ENCODE assay signal across 8 mouse cellular contexts in genomic region chr19:44988831-44989566, GRCm38 (mm10). TPM values are rescaled to one million over a fixed set of nuclear protein-coding genes. Genes with fewer than 3 reads are reported as not detected.
A peak's percentile ranks its signal among the peaks of the same experiment; 100 is the strongest.
DNase-seq lines count a peak whose midpoint lies in the region; ATAC-seq and TF ChIP-seq lines count a peak whose summit lies in the region.

Sema4g (plus strand) TSS chr19:44989101.

- H3K79me2 ChIP-seq in liver, adult 2 months (ENCODE audit: control insufficient read depth, insufficient read depth, low read length), result peaks cover 3% of the 10 kb centered on the region; the same call in 1 of the 2 replicates

- H3K27me3 ChIP-seq in lung, embryonic 14.5 days (ENCODE audit: insufficient read depth, low read length), result no peaks in the 10 kb centered on the region
- H3K27me3 ChIP-seq in forebrain, embryonic 15.5 days, result no peaks in the 10 kb centered on the region
- H3K27me3 ChIP-seq in kidney, adult 2 months (replicated peaks; ENCODE audit: control insufficient read depth, insufficient read depth, low read length), result no peaks in the 10 kb centered on the region
- H3K27me3 ChIP-seq in liver, adult 2 months (ENCODE audit: control insufficient read depth, insufficient read depth, low read length), result no peaks in the 10 kb centered on the region
- 0 out of 2 replicates have a peak, but pooled peaks cover 2% of the 10 kb centered on the region for H3K27me3 ChIP-seq in neural tube, embryonic 15.5 days (replicated peaks)

- peaks cover 10% of the 10 kb centered on the region for H3K4me1 ChIP-seq in lung, embryonic 14.5 days (ENCODE audit: insufficient read depth)
- peaks cover 42% of the 10 kb centered on the region for H3K4me1 ChIP-seq in forebrain, embryonic 15.5 days
- H3K4me1 ChIP-seq in kidney, adult 2 months (ENCODE audit: control insufficient read depth, insufficient read depth, low read length), result peaks cover 23% of the 10 kb centered on the region
- H3K4me1 ChIP-seq in liver, adult 2 months (ENCODE audit: control insufficient read depth, insufficient read depth, low read length), result peaks cover 40% of the 10 kb centered on the region
- H3K4me1 ChIP-seq in neural tube, embryonic 15.5 days, result peaks cover 41% of the 10 kb centered on the region

- ATAC-seq in lung, embryonic 14.5 days (ENCODE audit: insufficient read depth), result peak; percentile 78
- peak; percentile 79 for ATAC-seq in forebrain, embryonic 15.5 days (replicated peaks)
- peak; percentile 86 for ATAC-seq in neural tube, embryonic 15.5 days (ENCODE audit: low FRiP score)

- peak within 1 kb of the TSS; percentile 64 for H3K4me3 ChIP-seq in lung, embryonic 14.5 days (ENCODE audit: low read depth, low read length)
- H3K4me3 ChIP-seq in forebrain, embryonic 15.5 days, result peak within 1 kb of the TSS; percentile 85
- H3K4me3 ChIP-seq in kidney, adult 2 months (ENCODE audit: insufficient read depth, low read depth, low read length), result peak within 1 kb of the TSS; percentile 49
- H3K4me3 ChIP-seq in liver, adult 2 months (ENCODE audit: insufficient read depth, low read depth, low read length), result peak within 1 kb of the TSS; percentile 82
- H3K4me3 ChIP-seq in neural tube, embryonic 15.5 days (replicated peaks), result peak within 1 kb of the TSS; percentile 87

- peak; percentile 69 for DNase-seq in lung, embryonic 14.5 days
- no peak for DNase-seq in lung, postnatal 14 days
- peak; percentile 38 for DNase-seq in brain, adult 2 months (ENCODE audit: low read depth, low spot score)
- DNase-seq in kidney, adult 2 months, result peak; percentile 39
- DNase-seq in liver, adult 2 months (ENCODE audit: extremely low read depth, low read depth, low spot score), result peak; percentile 90
- no peak for DNase-seq in c-Kit-positive CD71-positive TER-119-positive erythroid progenitor cells, embryonic 14.5 days (ENCODE audit: low spot score)

- no peaks in the 10 kb centered on the region for H3K36me3 ChIP-seq in lung, embryonic 14.5 days (ENCODE audit: insufficient read depth)
- H3K36me3 ChIP-seq in forebrain, embryonic 15.5 days, result peaks cover 5% of the 10 kb centered on the region; the same call in 1 of the 2 replicates
- no peaks in the 10 kb centered on the region for H3K36me3 ChIP-seq in kidney, adult 2 months (ENCODE audit: control insufficient read depth, insufficient read depth, low read length)
- peaks cover 5% of the 10 kb centered on the region for H3K36me3 ChIP-seq in liver, adult 2 months (ENCODE audit: control insufficient read depth, insufficient read depth, low read length)
- peaks cover 16% of the 10 kb centered on the region for H3K36me3 ChIP-seq in neural tube, embryonic 15.5 days

- H3K9ac ChIP-seq in lung, embryonic 14.5 days, result peak within 1 kb of the TSS; percentile 70
- H3K9ac ChIP-seq in forebrain, embryonic 15.5 days (replicated peaks), result peak within 1 kb of the TSS; percentile 93
- H3K9ac ChIP-seq in liver, adult 2 months (ENCODE audit: low read depth, low read length), result peak within 1 kb of the TSS; percentile 87
- H3K9ac ChIP-seq in neural tube, embryonic 15.5 days (replicated peaks), result peak within 1 kb of the TSS; percentile 84

- TF ChIP-seq POLR2A in kidney, adult 2 months (IDR thresholded peaks at IDR 0.05; ENCODE audit: low read depth, low read length), result no peak
- peak; percentile 60 for TF ChIP-seq POLR2A in liver, adult 2 months (IDR thresholded peaks at IDR 0.05; ENCODE audit: extremely low read depth, insufficient read depth, low read length)

- H3K27ac ChIP-seq in lung, embryonic 14.5 days (ENCODE audit: low read depth), result no peak within 1 kb of the TSS
- H3K27ac ChIP-seq in forebrain, embryonic 15.5 days (replicated peaks), result peak within 1 kb of the TSS; percentile 67
- H3K27ac ChIP-seq in kidney, adult 2 months (ENCODE audit: insufficient read depth, low read depth, low read length), result peak within 1 kb of the TSS; percentile 21; the same call in 1 of the 2 replicates
- H3K27ac ChIP-seq in liver, adult 2 months (replicated peaks; ENCODE audit: insufficient read depth, low read depth, low read length), result peak within 1 kb of the TSS; percentile 99
- peak within 1 kb of the TSS; percentile 78 for H3K27ac ChIP-seq in neural tube, embryonic 15.5 days (replicated peaks)

- peak within 1 kb of the TSS; percentile 100 for H3K4me2 ChIP-seq in lung, embryonic 14.5 days
- peak within 1 kb of the TSS; percentile 86 for H3K4me2 ChIP-seq in forebrain, embryonic 15.5 days (replicated peaks)
- H3K4me2 ChIP-seq in neural tube, embryonic 15.5 days, result peak within 1 kb of the TSS; percentile 85

- H3K9me3 ChIP-seq in lung, embryonic 14.5 days (ENCODE audit: low read depth, low read length), result no peaks in the 10 kb centered on the region
- no peaks in the 10 kb centered on the region for H3K9me3 ChIP-seq in forebrain, embryonic 15.5 days
- H3K9me3 ChIP-seq in neural tube, embryonic 15.5 days (replicated peaks), result no peaks in the 10 kb centered on the region

- under 1% methylated on average over 51 of the region's 58 CpGs for WGBS in lung, embryonic 14.5 days
- WGBS in forebrain, embryonic 15.5 days, result 1% methylated on average over 51 of the region's 58 CpGs
- under 1% methylated on average over 47 of the region's 58 CpGs for WGBS in kidney, adult 2 months
- under 1% methylated on average over 50 of the region's 58 CpGs for WGBS in liver, adult 2 months
- WGBS in neural tube, embryonic 15.5 days, result under 1% methylated on average over 50 of the region's 58 CpGs

- peak; percentile 54 for TF ChIP-seq CTCF in lung, embryonic 14.5 days (IDR thresholded peaks at IDR 0.05; ENCODE audit: low read depth)
- TF ChIP-seq CTCF in kidney, adult 2 months (conservative IDR thresholded peaks at IDR 0.05; ENCODE audit: insufficient read depth, insufficient read length, low read depth, low read length), result 0 out of 2 replicates have a peak, but pooled peaks have one; percentile 12
- TF ChIP-seq CTCF in liver, adult 2 months (IDR thresholded peaks at IDR 0.05; ENCODE audit: low read depth, low read length), result peak; percentile 28; the same call in 1 of the 2 replicates

RNA-seq across cellular contexts. Expression of gene Sema4g, which starts in this region (rescaled TPM):
- 1.7 and 2.1 TPM in 2 replicates for polyA plus RNA-seq in lung, embryonic 14.5 days (2014; fragmentation: Nextera tagmentation; extraction: Ambion mirVana)
- 14.4 and 15.5 TPM in 2 replicates for polyA plus RNA-seq in forebrain, embryonic 15.5 days (2015; fragmentation: Nextera tagmentation; extraction: Ambion mirVana)
- polyA plus RNA-seq in kidney, adult 2 months (2012; rRNA removed), result 92.2 and 119 TPM in 2 replicates
- 58.5 and 79.0 TPM in 2 replicates for total RNA-seq in liver, adult 2 months (2014; rRNA removed)
- 413 and 566 TPM in 2 replicates for polyA plus RNA-seq in liver, adult 2 months (2012; rRNA removed)
- 17.4 and 19.4 TPM in 2 replicates for polyA plus RNA-seq in neural tube, embryonic 15.5 days (2015; fragmentation: Nextera tagmentation; extraction: Ambion mirVana)

Comparison
In these comparisons a context has a peak if more than half of its experiments do, and no peak if none do; other contexts are left out.
1. DNase-seq: peak in lung, embryonic 14.5 days (single experiment), brain, adult 2 months (single experiment), kidney, adult 2 months (single experiment) and liver, adult 2 months (single experiment); none in lung, postnatal 14 days (single experiment) and c-Kit-positive CD71-positive TER-119-positive erythroid progenitor cells, embryonic 14.5 days (single experiment).
2. Peak in every context shown above with its lines, with median percentiles within 50 percentile points of each other: ATAC-seq, H3K4me2 ChIP-seq, H3K4me3 ChIP-seq, H3K9ac ChIP-seq and CTCF ChIP-seq.